Mouse (Mus musculus) frontal cortex, adult 2 months (tissue): ENCODE measurements at regions not wholly inside any gene's neighbourhood (a gene's known extent, or its start where the extent isn't known, plus 50 kb on each side); places are given as distances from the start of the nearest gene placed in this dataset.

ENCODE experiments used
- DNase-seq, 2 experiments: peaks; one replicate each; pipeline ENCODE4 v3.0.0; 2022; ENCODE audit warnings: low spot score in 1 of 2; ENCODE audit errors: extremely low spot score in 1 of 2

GRCm38 (mm10) chr6:52105031-52105593 is 53.0 kb downstream of the Hoxa1 start:
- no peak for DNase-seq

GRCm38 (mm10) chr6:52104141-52104540 is 54.0 kb downstream of the Hoxa1 start:
- DNase-seq = no peak

- no peak for DNase-seq
Measured at GRCm38 (mm10) chr6:52103661-52104060, 54.5 kb downstream of the Hoxa1 start.

- peak in 1 of 2 experiments; percentile 9 for DNase-seq
Measured at GRCm38 (mm10) chr6:52102699-52103098, 55.4 kb downstream of the Hoxa1 start.

GRCm38 (mm10) chr6:52102179-52102578 is 55.9 kb downstream of the Hoxa1 start:
- no peak for DNase-seq

- DNase-seq = no peak
Measured at GRCm38 (mm10) chr6:52101209-52101608, 56.9 kb downstream of the Hoxa1 start.

- no peak for DNase-seq
Measured at GRCm38 (mm10) chr6:52098851-52099250, 59.3 kb downstream of the Hoxa1 start.

GRCm38 (mm10) chr6:52095575-52095974 is 62.5 kb downstream of the Hoxa1 start:
- no peak for DNase-seq

GRCm38 (mm10) chr6:52091445-52091844 is 66.7 kb downstream of the Hoxa1 start:
- no peak for DNase-seq

GRCm38 (mm10) chr6:52085932-52086643 is 72.0 kb downstream of the Hoxa1 start:
- no peak for DNase-seq

GRCm38 (mm10) chr6:52084622-52085021 is 72.3 kb upstream of the Skap2 start:
- DNase-seq = no peak

GRCm38 (mm10) chr6:52079501-52079900 is 67.2 kb upstream of the Skap2 start:
- no peak for DNase-seq

GRCm38 (mm10) chr6:52078530-52079340 is 66.4 kb upstream of the Skap2 start:
- DNase-seq = no peak

GRCm38 (mm10) chr6:52076179-52076932 is 64.0 kb upstream of the Skap2 start:
- no peak for DNase-seq

- no peak for DNase-seq
Measured at GRCm38 (mm10) chr6:52074904-52075303, 62.6 kb upstream of the Skap2 start.

- DNase-seq = no peak
Measured at GRCm38 (mm10) chr6:52067151-52067550, 54.8 kb upstream of the Skap2 start.

GRCm38 (mm10) chr6:52065652-52066051 is 53.3 kb upstream of the Skap2 start:
- DNase-seq = no peak

GRCm38 (mm10) chr6:52064176-52065015 is 52.0 kb upstream of the Skap2 start:
- peak in 1 of 2 experiments; percentile 26 for DNase-seq
